Mouse (Mus musculus): ENCODE measurements around the gene Il33. TPM values are rescaled to one million over a fixed set of nuclear protein-coding genes. Genes with fewer than 3 reads are reported as not detected.

Gene Il33
- total and polyA plus RNA-seq, 2 experiments from 2014 or later = 1.2 to 1.6 TPM

DNA sequence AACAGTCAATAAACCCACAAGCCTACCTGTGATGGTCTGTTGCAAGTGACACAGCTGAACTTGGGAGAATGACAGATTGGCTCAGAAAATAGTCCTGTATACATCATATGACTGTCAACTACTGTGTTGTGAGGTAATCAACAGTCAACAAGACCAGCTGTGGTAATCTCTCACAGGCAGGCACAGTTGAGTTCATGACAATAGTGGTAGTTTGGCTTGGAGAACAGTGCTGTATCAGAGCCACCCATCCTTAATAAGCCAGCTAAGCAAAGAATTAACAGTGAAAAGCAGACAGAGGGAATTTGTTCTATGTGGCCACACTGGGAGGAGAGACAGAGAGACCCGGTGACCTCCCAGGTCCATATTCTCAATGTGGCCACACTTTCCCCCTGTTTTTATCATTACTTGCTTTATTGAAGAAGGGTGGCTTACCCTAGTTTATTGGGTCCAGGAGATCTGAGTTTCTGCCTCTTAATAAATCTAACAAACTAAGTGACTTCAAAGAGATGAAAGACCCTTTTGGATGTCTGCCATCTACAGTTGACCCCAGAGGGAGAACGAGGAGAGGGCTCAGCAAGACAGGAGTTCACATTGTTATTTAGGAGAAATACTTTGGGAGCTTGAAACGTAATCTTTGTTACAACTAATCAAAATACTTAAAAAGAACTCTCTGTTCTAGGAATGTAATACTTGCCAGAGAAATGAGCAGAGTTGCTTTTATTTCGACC, 22.4 kb upstream of the Il33 start:
- Histone ChIP-seq H3K9ac (no peak overlapping the region), H3K36me3 (ENCODE audit: insufficient read depth) (no peaks in the 10 kb centered on the region), H3K27me3 (ENCODE audit: insufficient read depth, low read length) (no peaks in the 10 kb centered on the region), H3K4me2 (ENCODE audit: low read depth) (no peak overlapping the region), H3K4me1 (ENCODE audit: insufficient read depth) (no peaks in the 10 kb centered on the region), H3K27ac (ENCODE audit: low read depth, low read length) (no peak overlapping the region), H3K9me3 (ENCODE audit: low read length) (no peaks in the 10 kb centered on the region), H3K4me3 (ENCODE audit: low read depth, low read length) (no peak overlapping the region)
- ATAC-seq (no peak), DNase-seq (no peak)
- WGBS = 52% methylated on average over 4 of the region's 4 CpGs
- no peak for TF ChIP-seq CTCF (IDR thresholded peaks at IDR 0.05; ENCODE audit: low read depth)

GRCm38 (mm10) chr19:29905896-29906295, 19.0 kb upstream of the Il33 start:
- Histone ChIP-seq H3K4me1 (ENCODE audit: insufficient read depth) (no peaks in the 10 kb centered on the region), H3K4me3 (ENCODE audit: low read depth, low read length) (no peak overlapping the region), H3K4me2 (ENCODE audit: low read depth) (no peak overlapping the region), H3K9me3 (ENCODE audit: low read length) (no peaks in the 10 kb centered on the region), H3K36me3 (ENCODE audit: insufficient read depth) (no peaks in the 10 kb centered on the region), H3K27me3 (ENCODE audit: insufficient read depth, low read length) (no peaks in the 10 kb centered on the region), H3K9ac (no peak overlapping the region), H3K27ac (ENCODE audit: low read depth, low read length) (no peak overlapping the region)
- whole genome bisulfite sequencing = 30% methylated on average over 1 of the region's 1 CpGs
- DNase-seq (no peak), ATAC-seq (no peak)
- TF ChIP-seq CTCF (IDR thresholded peaks at IDR 0.05; ENCODE audit: low read depth) = no peak

DNA sequence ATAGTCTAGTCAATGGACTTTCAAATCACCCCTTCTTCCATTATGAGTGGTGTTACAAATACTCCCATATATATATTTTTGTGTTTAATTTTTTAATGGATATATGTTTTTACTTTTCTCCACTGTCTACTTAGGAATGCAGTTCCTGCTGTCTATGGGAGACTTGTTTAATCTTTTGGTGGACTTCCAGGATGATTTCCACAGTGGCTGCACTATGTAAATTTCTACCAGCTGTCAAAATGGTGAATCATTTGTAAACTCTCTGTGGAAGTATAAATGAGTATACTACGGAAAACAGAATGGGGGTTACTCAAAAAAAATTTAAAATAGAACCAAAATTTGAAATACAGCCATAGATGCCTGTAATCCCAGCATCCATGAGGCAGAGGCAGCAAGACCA, 15.7 kb upstream of the Il33 start:
- Histone ChIP-seq H3K27ac (ENCODE audit: low read depth, low read length) (no peak overlapping the region), H3K36me3 (ENCODE audit: insufficient read depth) (no peaks in the 10 kb centered on the region), H3K4me2 (ENCODE audit: low read depth) (no peak overlapping the region), H3K4me3 (ENCODE audit: low read depth, low read length) (no peak overlapping the region), H3K27me3 (ENCODE audit: insufficient read depth, low read length) (no peaks in the 10 kb centered on the region), H3K4me1 (ENCODE audit: insufficient read depth) (no peaks in the 10 kb centered on the region), H3K9me3 (ENCODE audit: low read length) (no peaks in the 10 kb centered on the region), H3K9ac (no peak overlapping the region)
- 70% methylated on average over 1 of the region's 1 CpGs for WGBS
- no peak for ATAC-seq
- DNase-seq = no peak
- TF ChIP-seq CTCF (IDR thresholded peaks at IDR 0.05; ENCODE audit: low read depth) = no peak

DNA sequence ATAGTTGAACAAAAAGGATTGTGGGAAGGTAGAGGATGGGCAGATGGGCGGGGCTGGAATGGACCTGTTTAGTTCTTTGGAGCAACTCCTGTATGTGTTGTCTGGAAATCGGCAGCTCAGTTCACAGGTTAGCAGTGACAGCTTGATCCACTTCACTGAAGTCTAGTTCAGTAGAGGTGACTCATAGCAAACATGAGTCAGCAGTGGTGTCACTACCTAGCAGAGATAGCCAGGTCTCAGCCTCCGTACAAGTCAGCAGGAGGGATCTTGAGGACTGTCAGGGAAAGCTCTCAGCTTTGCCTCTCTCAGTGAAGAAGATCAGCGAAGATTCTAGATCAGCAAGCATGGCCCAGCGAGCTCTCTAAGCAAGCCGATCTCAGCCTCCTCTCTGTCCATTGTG, 13.0 kb upstream of the Il33 start:
- Histone ChIP-seq H3K4me3 (ENCODE audit: low read depth, low read length) (no peak overlapping the region), H3K36me3 (ENCODE audit: insufficient read depth) (no peaks in the 10 kb centered on the region), H3K4me1 (ENCODE audit: insufficient read depth) (no peaks in the 10 kb centered on the region), H3K27me3 (ENCODE audit: insufficient read depth, low read length) (no peaks in the 10 kb centered on the region), H3K4me2 (ENCODE audit: low read depth) (no peak overlapping the region), H3K9me3 (ENCODE audit: low read length) (no peaks in the 10 kb centered on the region), H3K27ac (ENCODE audit: low read depth, low read length) (no peak overlapping the region), H3K9ac (no peak overlapping the region)
- ATAC-seq (no peak), DNase-seq (no peak)
- TF ChIP-seq CTCF (IDR thresholded peaks at IDR 0.05; ENCODE audit: low read depth) = no peak
- WGBS = 91% methylated on average over 6 of the region's 6 CpGs

GRCm38 (mm10) chr19:29917421-29917820, 7.5 kb upstream of the Il33 start:
- Histone ChIP-seq H3K9me3 (ENCODE audit: low read length) (no peaks in the 10 kb centered on the region), H3K4me2 (ENCODE audit: low read depth) (no peak overlapping the region), H3K27ac (ENCODE audit: low read depth, low read length) (no peak overlapping the region), H3K4me1 (ENCODE audit: insufficient read depth) (no peaks in the 10 kb centered on the region), H3K27me3 (ENCODE audit: insufficient read depth, low read length) (no peaks in the 10 kb centered on the region), H3K36me3 (ENCODE audit: insufficient read depth) (no peaks in the 10 kb centered on the region), H3K9ac (no peak overlapping the region), H3K4me3 (ENCODE audit: low read depth, low read length) (no peak overlapping the region)
- DNase-seq (no peak), ATAC-seq (no peak)
- TF ChIP-seq CTCF (IDR thresholded peaks at IDR 0.05; ENCODE audit: low read depth) = no peak
- 88% methylated on average over 5 of the region's 5 CpGs for WGBS

DNA sequence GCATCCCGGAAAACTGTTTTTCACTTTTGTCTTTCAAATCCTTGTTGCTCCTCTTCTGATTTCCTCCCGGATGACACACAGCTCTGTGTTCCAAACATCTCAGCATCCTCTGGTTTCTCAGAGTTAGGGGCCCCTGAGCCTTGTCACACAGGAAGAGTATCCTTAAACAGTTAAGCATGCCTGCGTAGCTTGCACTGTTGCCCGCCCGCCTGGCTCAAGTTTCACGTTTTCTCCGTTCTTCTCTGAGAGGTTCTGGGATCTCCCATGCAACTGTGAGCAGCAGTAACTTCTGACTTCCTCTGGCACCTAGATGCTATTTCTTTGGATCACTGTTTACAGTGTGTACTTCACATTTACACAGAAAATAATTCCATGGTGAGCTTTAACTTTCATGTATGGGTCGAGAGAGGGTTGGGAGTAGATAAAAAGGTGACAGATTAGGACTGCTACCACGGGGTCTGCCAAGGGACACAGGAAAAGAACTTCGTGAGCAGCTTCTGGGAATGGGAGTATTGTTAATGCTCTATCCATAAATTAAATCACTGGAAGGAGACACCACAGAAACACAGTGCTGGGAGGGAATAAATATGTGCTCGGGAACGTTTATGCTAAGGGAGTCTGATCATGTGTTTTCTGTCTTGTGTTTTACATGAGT, 1.3 kb downstream of the Il33 start:
- no peak for ATAC-seq
- no peak overlapping the region for H3K9ac ChIP-seq
- H3K27me3 ChIP-seq (ENCODE audit: insufficient read depth, low read length) = no peaks in the 10 kb centered on the region
- H3K4me1 ChIP-seq (ENCODE audit: insufficient read depth) = no peaks in the 10 kb centered on the region
- no peak overlapping the region for H3K4me2 ChIP-seq (ENCODE audit: low read depth)
- H3K4me3 ChIP-seq (ENCODE audit: low read depth, low read length) = no peak overlapping the region
- H3K27ac ChIP-seq (ENCODE audit: low read depth, low read length) = no peak overlapping the region
- 68% methylated on average over 12 of the region's 12 CpGs for WGBS
- H3K9me3 ChIP-seq (ENCODE audit: low read length) = no peaks in the 10 kb centered on the region
- no peaks in the 10 kb centered on the region for H3K36me3 ChIP-seq (ENCODE audit: insufficient read depth)
- DNase-seq = no peak
- no peak for TF ChIP-seq CTCF (IDR thresholded peaks at IDR 0.05; ENCODE audit: low read depth)

DNA sequence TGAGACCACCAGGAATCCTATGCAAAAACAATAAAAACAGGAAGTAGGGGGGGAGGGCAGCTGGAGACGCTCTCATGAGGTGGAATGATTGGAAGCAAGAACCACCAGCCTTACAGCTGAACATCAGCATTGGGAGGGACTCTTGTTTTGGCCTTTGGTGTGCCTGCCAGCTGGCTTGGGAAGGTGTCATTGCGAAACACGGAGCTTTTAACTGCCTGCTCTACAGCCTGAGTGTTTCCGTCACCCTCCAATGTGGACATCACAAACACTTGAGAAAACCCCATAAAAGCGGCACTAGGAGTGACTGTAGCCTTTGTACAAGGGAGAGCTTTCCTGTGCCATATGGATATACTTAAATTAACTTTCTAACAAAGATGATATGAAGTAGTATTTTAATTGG, 5.4 kb downstream of the Il33 start:
- Histone ChIP-seq H3K9ac (no peak overlapping the region), H3K36me3 (ENCODE audit: insufficient read depth) (no peaks in the 10 kb centered on the region), H3K4me3 (ENCODE audit: low read depth, low read length) (no peak overlapping the region), H3K4me1 (ENCODE audit: insufficient read depth) (no peaks in the 10 kb centered on the region), H3K4me2 (ENCODE audit: low read depth) (no peak overlapping the region), H3K9me3 (ENCODE audit: low read length) (no peaks in the 10 kb centered on the region), H3K27ac (ENCODE audit: low read depth, low read length) (no peak overlapping the region), H3K27me3 (ENCODE audit: insufficient read depth, low read length) (no peaks in the 10 kb centered on the region)
- 75% methylated on average over 5 of the region's 5 CpGs for WGBS
- ATAC-seq (no peak), DNase-seq (no peak)
- TF ChIP-seq CTCF (IDR thresholded peaks at IDR 0.05; ENCODE audit: low read depth) = no peak
